Mouse (Mus musculus) liver, postnatal 0 days (tissue): ENCODE results near the gene Xrcc4. TPM values are rescaled to one million over a fixed set of nuclear protein-coding genes. Genes with fewer than 3 reads are reported as not detected.

Experiments
- ATAC-seq: fragments of 200-750 bp; cut with Nextera tagmentation; 2 replicates; pipeline ENCODE4 v1.8.0; 2017; ENCODE audit warnings: mild to moderate bottlenecking, moderate library complexity
- DNase-seq: peaks from one replicate; pipeline ENCODE4 v3.0.0-alpha.2; 2016
- H3K27ac ChIP-seq: fragments of 300-500 bp; sonication (generic); 2 replicates; pipeline ENCODE4 v1.5.1; 2014; ENCODE audit warnings: antibody characterized with exemption, moderate library complexity, mild to moderate bottlenecking, low read depth
- H3K27me3 ChIP-seq: fragments of 300-500 bp; sonication (generic); 2 replicates; pipeline ENCODE4 v1.6.1; 2014; ENCODE audit warnings: low read length, control low read depth, mixed read lengths; ENCODE audit not compliant: insufficient read depth
- H3K36me3 ChIP-seq: fragments of 300-500 bp; sonication (generic); replicated peaks from 2 replicates; pipeline ENCODE4 v1.6.1; 2014; ENCODE audit warnings: mild to moderate bottlenecking, control low read depth, low read length, moderate library complexity, mixed read lengths; ENCODE audit not compliant: insufficient read depth
- H3K4me1 ChIP-seq: fragments of 300-500 bp; sonication (generic); 2 replicates; pipeline ENCODE4 v1.6.1; 2014; ENCODE audit warnings: antibody characterized with exemption, mild to moderate bottlenecking, control low read depth; ENCODE audit not compliant: insufficient read depth
- H3K4me2 ChIP-seq: fragments of 300-500 bp; sonication (generic); 2 replicates; pipeline ENCODE4 v1.6.1; 2014; ENCODE audit warnings: low read depth, mild to moderate bottlenecking, low read length, moderate library complexity, mixed read lengths
- H3K4me3 ChIP-seq: fragments of 300-500 bp; sonication (generic); 2 replicates; pipeline ENCODE4 v1.5.1; 2014; ENCODE audit warnings: low read depth, low read length
- H3K9ac ChIP-seq: fragments of 300-500 bp; sonication (generic); replicated peaks from 2 replicates; pipeline ENCODE4 v1.6.1; 2014; ENCODE audit warnings: mild to moderate bottlenecking, moderate library complexity
- H3K9me3 ChIP-seq: fragments of 300-500 bp; sonication (generic); 2 replicates; pipeline ENCODE4 v1.6.1; 2016; ENCODE audit warnings: mild to moderate bottlenecking, control low read depth, low read length, mixed read lengths
- CTCF ChIP-seq: sonication (generic); IDR thresholded peaks from 2 replicates; pipeline ENCODE4 v1.5.1; 2016; ENCODE audit warnings: antibody characterized with exemption, low read depth
- EP300 ChIP-seq: IDR thresholded peaks from 2 replicates; pipeline ENCODE4 v1.6.1; 2016; ENCODE audit warnings: antibody characterized with exemption, low read depth, mild to moderate bottlenecking
- WGBS: fragments of 180-500 bp; shearing (Covaris S2); extraction: QIAGEN DNeasy Blood & Tissue Kit; methylation state at CpG from one replicate; pipeline ENCODE4 v1.1.7; 2014; ENCODE audit not compliant: insufficient replicate concordance; 5-methylcytosine and 5-hydroxymethylcytosine counted together
- polyA plus RNA-seq: library from polyadenylated mRNA; unstranded; fragments of >200 nt; fragmentation: Nextera tagmentation; extraction: Ambion mirVana; gene quantifications from 2 replicates; pipeline ENCODE4 v1.2.1, GENCODE M21; 2015

Gene Xrcc4
- polyA plus RNA-seq, 1 experiment from 2014 or later, result 8.3 TPM

GRCm38 (mm10) chr13:90089825-90090183 lies 396 bp upstream of the Xrcc4 start:
- ATAC-seq, result peak; percentile 53
- peak overlapping the region; percentile 73 for H3K4me2 ChIP-seq
- no peaks in the 10 kb centered on the region for H3K27me3 ChIP-seq
- WGBS, result under 1% methylated on average over 27 of the region's 27 CpGs
- no peaks in the 10 kb centered on the region; the same call in 1 of the 2 replicates for H3K36me3 ChIP-seq
- no peaks in the 10 kb centered on the region for H3K9me3 ChIP-seq
- TF ChIP-seq CTCF (no peak), EP300 (no peak)
- H3K4me1 ChIP-seq, result no peaks in the 10 kb centered on the region
- H3K9ac ChIP-seq, result peak overlapping the region; percentile 84
- peak overlapping the region; percentile 89 for H3K4me3 ChIP-seq
- H3K27ac ChIP-seq, result peak overlapping the region; percentile 88
- DNase-seq, result no peak

- ATAC-seq, result no peak
- TF ChIP-seq EP300, result no peak
- no peak for TF ChIP-seq CTCF
These were observed 27.5 kb downstream of the Xrcc4 start for GRCm38 (mm10) chr13:90061877-90062276.

GRCm38 (mm10) chr13:90052408-90052807 lies 37.0 kb downstream of the Xrcc4 start:
- Histone ChIP-seq H3K27ac (no peak overlapping the region), H3K9ac (no peak overlapping the region), H3K27me3 (no peaks in the 10 kb centered on the region), H3K36me3 (no peaks in the 10 kb centered on the region), H3K9me3 (no peaks in the 10 kb centered on the region), H3K4me1 (no peaks in the 10 kb centered on the region), H3K4me3 (no peak overlapping the region), H3K4me2 (no peak overlapping the region)
- ATAC-seq, result no peak
- TF ChIP-seq CTCF (no peak), EP300 (no peak)
- DNase-seq, result no peak
- WGBS, result 71% methylated on average over 3 of the region's 3 CpGs

More at GRCm38 (mm10) chr13:90061877-90062276, 27.5 kb downstream of the Xrcc4 start:
- DNase-seq, result no peak
- Histone ChIP-seq H3K4me3 (no peak overlapping the region), H3K27me3 (no peaks in the 10 kb centered on the region), H3K9me3 (no peaks in the 10 kb centered on the region), H3K4me1 (no peaks in the 10 kb centered on the region), H3K4me2 (no peak overlapping the region), H3K9ac (no peak overlapping the region), H3K27ac (no peak overlapping the region), H3K36me3 (no peaks in the 10 kb centered on the region)
- WGBS, result 44% methylated on average over 1 of the region's 1 CpGs

GRCm38 (mm10) chr13:90051735-90052134 lies 37.7 kb downstream of the Xrcc4 start:
- TF ChIP-seq EP300, result no peak
- TF ChIP-seq CTCF, result peak; percentile 55
- Histone ChIP-seq H3K9me3 (no peaks in the 10 kb centered on the region), H3K27ac (no peak overlapping the region), H3K27me3 (no peaks in the 10 kb centered on the region), H3K9ac (no peak overlapping the region), H3K4me1 (no peaks in the 10 kb centered on the region), H3K4me2 (no peak overlapping the region), H3K36me3 (no peaks in the 10 kb centered on the region), H3K4me3 (no peak overlapping the region)
- ATAC-seq, result no peak
- DNase-seq, result no peak
- WGBS, result 68% methylated on average over 6 of the region's 6 CpGs

GRCm38 (mm10) chr13:90039613-90040012 lies 49.8 kb downstream of the Xrcc4 start:
- WGBS, result 53% methylated on average over 2 of the region's 2 CpGs
- DNase-seq, result no peak
- H3K4me1 ChIP-seq, result no peaks in the 10 kb centered on the region

GRCm38 (mm10) chr13:90032977-90033376 lies 56.4 kb downstream of the Xrcc4 start:
- H3K36me3 ChIP-seq, result no peaks in the 10 kb centered on the region

More at GRCm38 (mm10) chr13:90039613-90040012, 49.8 kb downstream of the Xrcc4 start:
- TF ChIP-seq CTCF, result no peak
- no peak for TF ChIP-seq EP300
- H3K36me3 ChIP-seq, result no peaks in the 10 kb centered on the region
- no peak overlapping the region for H3K4me2 ChIP-seq
- no peak overlapping the region for H3K4me3 ChIP-seq
- ATAC-seq, result no peak
- H3K9me3 ChIP-seq, result no peaks in the 10 kb centered on the region
- H3K9ac ChIP-seq, result no peak overlapping the region
- no peak overlapping the region for H3K27ac ChIP-seq
- H3K27me3 ChIP-seq, result no peaks in the 10 kb centered on the region

GRCm38 (mm10) chr13:90032523-90032922 lies 56.9 kb downstream of the Xrcc4 start:
- Histone ChIP-seq H3K9ac (no peak overlapping the region), H3K36me3 (no peaks in the 10 kb centered on the region), H3K4me2 (no peak overlapping the region), H3K9me3 (no peaks in the 10 kb centered on the region), H3K4me3 (no peak overlapping the region), H3K4me1 (no peaks in the 10 kb centered on the region), H3K27ac (no peak overlapping the region), H3K27me3 (no peaks in the 10 kb centered on the region)
- TF ChIP-seq EP300 (no peak), CTCF (no peak)
- no peak for ATAC-seq
- DNase-seq, result no peak
- 61% methylated on average over 2 of the region's 2 CpGs for WGBS

More at GRCm38 (mm10) chr13:90032977-90033376, 56.4 kb downstream of the Xrcc4 start:
- WGBS, result 68% methylated on average over 4 of the region's 4 CpGs
- no peak for DNase-seq
- Histone ChIP-seq H3K4me2 (no peak overlapping the region), H3K27ac (no peak overlapping the region), H3K27me3 (no peaks in the 10 kb centered on the region), H3K4me3 (no peak overlapping the region), H3K9me3 (no peaks in the 10 kb centered on the region), H3K4me1 (no peaks in the 10 kb centered on the region), H3K9ac (no peak overlapping the region)
- TF ChIP-seq EP300 (no peak), CTCF (no peak)
- no peak for ATAC-seq
